Mouse (Mus musculus): ENCODE results near the gene Map2k5.
A peak's percentile ranks its signal among the peaks of the same experiment; 100 is the strongest.

Map2k5 gene

GRCm38 (mm10) chr9:63377270-63378142 lies at the start of gene Map2k5:
Gene Map2k5 (minus strand): TSS chr9:63377902.
- peak; percentile 92 for DNase-seq (ENCODE audit: low spot score)

GRCm38 (mm10) chr9:63421096-63421736 lies 43.5 kb upstream of the Map2k5 start:
- no peak for DNase-seq (ENCODE audit: low spot score)

DNA sequence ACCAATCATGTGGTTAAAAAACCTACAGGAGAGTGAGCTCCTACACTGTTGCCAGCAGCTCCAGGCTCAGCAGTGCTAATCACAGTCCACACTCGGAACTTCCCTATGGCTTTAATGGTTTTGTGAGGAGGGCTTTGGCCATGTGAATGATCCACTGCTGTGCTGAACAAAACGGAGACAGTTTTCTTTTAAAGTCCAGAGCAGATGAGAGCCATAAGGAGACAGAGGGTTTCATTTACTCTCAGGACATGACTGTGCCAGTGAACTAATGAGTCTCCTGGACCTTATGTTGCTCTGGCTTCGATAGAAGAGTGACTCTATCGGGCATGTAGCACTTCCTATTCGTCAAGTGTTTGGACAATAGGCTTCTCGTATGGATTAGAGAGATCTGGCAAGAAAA lies 42.7 kb upstream of the Map2k5 start:
- DNase-seq (ENCODE audit: low spot score) = no peak

- DNase-seq (ENCODE audit: low spot score) = no peak
Measured at GRCm38 (mm10) chr9:63400176-63400575, 22.5 kb upstream of the Map2k5 start.

GRCm38 (mm10) chr9:63399463-63399815 lies 21.7 kb upstream of the Map2k5 start:
- no peak for DNase-seq (ENCODE audit: low spot score)

DNA sequence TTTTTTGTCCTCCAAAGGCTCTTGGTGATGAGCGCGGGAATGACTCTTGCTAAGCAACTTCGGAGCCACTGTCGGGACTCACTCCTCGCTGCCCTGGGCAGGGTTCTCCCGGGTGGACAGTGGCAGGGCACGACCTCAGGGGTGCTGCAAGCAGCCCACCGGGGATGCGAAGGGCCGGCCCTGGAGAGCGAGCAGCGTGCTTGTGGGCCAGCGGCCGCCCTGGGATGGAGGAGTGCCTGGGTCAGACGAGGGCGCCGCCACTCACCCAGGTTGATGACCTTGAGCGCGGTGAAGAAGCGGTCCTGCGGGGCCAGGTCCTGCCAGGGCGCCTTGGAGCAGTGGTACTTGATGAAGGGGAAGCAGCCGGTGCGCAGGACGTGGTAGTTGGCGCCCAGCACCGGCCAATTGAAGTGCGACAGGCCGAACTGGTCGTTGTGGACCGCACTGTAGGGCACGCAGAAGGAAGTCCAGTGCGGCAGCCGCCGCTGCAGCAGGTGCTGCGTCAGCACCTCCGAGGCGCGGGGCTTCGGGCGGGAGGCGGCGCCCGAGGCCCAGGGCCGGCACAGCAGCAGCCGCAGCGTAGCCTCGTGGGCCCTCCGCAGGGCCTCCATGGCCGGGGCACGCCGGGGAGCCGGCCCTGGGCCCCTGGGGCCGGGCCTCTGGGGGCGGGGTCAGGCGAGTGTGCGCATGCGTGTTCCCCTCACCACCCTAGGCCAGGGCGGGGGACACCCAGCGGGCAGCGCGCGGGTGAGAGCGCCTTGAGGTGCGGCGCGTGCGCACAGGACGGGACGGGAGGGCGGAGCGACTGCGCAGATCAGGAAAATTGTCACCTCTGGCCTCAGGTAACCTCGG lies 21.1 kb upstream of the Map2k5 start, which contains the start of gene 2300009A05Rik:
2300009A05Rik (minus strand) TSS at position 636 of the 852 bp plus-strand sequence.
- peak; percentile 96 for DNase-seq (ENCODE audit: low spot score)

GRCm38 (mm10) chr9:63395612-63396011 lies 17.9 kb upstream of the Map2k5 start:
- no peak for DNase-seq (ENCODE audit: low spot score)

- DNase-seq (ENCODE audit: low spot score) = no peak
Measured at GRCm38 (mm10) chr9:63391307-63391706, 13.6 kb upstream of the Map2k5 start.

GRCm38 (mm10) chr9:63382761-63383160 lies 5.1 kb upstream of the Map2k5 start:
- no peak for DNase-seq (ENCODE audit: low spot score)

- DNase-seq (ENCODE audit: low spot score) = no peak
Measured at GRCm38 (mm10) chr9:63380326-63380725, 2.6 kb upstream of the Map2k5 start.

GRCm38 (mm10) chr9:63378174-63378573 lies 472 bp upstream of the Map2k5 start:
- DNase-seq (ENCODE audit: low spot score) = no peak

DNA sequence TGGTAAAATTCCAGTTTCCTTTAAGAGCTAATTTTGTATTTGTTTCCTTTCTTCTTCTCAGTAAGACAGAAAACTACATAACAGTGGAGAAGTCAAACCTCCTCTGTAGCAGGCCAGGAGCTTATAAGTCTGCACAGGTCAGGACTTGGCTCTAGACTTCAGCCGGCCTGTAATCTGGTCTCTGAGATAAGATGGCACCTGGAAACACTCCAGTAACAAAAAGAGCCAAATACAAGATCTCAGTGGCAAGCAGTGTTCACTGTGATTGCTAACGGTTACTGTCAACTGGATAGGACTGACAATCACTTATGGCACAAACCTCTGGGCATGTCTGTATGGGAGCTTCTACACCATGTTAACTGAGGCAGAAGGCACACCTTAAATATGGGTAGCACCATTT lies 4.4 kb downstream of the Map2k5 start:
- no peak for DNase-seq (ENCODE audit: low spot score)

DNA sequence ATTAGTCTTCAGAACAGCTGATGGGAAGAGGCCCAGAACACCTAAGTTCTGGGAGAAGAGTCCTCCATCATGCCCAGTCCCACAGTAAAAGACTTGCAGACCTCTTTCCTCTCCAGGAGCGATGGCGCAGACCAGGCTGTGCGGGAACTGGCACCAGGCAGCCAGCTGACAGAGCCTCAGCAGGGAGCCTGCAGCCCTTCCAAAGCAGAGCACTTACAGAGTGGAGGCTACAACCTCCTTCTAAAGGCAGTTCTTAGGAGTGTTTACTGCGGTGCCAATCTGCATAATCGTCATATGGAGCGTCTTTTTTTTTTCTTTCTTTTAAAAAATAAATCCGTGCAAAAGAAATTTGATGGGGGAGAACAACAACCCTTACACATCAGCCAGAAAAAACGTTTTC lies 5.2 kb downstream of the Map2k5 start:
- DNase-seq (ENCODE audit: low spot score) = no peak

DNA sequence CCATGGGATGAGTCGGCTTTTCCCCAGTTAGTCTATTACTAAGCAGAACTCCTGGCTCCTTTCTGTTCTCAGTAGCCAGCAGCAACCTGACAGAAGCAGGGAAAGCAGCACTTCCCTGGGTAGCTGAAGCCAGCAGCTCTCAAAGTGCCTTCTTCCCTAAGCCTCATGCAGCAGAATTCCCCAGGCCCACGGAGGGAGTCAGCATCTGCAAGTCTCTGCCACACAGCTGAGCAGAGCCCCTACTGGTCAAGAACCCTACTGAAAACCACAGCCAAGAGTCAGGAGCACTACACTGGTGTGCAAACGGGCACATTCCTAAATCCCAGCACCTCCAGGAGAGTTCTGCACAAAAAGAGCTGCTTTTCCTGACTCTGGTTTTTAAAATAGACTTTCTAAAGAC lies 17.3 kb downstream of the Map2k5 start:
- DNase-seq (ENCODE audit: low spot score) = no peak

DNA sequence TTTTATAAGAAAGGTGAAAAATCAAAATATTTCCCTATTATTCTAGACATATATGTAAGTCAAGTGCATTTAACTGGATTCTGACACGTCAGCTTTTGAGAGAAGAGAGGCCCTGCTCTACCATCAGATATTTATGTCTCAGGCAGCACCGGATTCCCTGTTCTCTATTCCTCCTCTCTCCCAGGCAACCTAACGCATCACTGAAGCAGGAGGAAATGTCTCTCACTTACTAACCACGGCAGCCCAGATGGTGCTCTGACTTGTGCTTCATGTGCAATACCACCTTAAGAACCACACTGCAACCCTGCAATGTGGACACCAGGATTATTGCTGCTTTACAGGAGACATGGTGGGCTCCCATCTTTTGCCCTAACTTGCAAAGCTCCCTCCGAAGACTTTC lies 18.7 kb downstream of the Map2k5 start:
- DNase-seq (ENCODE audit: low spot score) = no peak

DNA sequence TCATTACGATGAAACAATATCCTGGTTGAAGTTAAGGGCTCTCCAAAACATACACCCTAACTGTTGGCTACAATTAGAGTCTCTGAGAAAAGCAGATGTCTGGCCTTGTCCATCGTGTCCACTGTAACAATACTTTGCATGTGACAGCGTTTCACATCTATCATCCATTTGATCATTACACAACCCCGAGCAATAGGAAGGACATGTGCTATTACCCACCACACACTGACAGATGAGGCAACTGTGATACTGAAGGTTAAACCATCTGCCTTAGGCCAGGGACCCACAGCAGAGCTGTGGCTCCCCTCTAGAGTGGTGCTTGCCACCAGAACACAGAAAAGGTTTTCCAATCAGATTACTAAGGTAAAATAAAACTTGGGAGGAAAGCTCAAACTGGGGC lies 21.0 kb downstream of the Map2k5 start:
- no peak for DNase-seq (ENCODE audit: low spot score)

- DNase-seq (ENCODE audit: low spot score) = no peak
Measured at GRCm38 (mm10) chr9:63356278-63356677, 21.4 kb downstream of the Map2k5 start.

DNA sequence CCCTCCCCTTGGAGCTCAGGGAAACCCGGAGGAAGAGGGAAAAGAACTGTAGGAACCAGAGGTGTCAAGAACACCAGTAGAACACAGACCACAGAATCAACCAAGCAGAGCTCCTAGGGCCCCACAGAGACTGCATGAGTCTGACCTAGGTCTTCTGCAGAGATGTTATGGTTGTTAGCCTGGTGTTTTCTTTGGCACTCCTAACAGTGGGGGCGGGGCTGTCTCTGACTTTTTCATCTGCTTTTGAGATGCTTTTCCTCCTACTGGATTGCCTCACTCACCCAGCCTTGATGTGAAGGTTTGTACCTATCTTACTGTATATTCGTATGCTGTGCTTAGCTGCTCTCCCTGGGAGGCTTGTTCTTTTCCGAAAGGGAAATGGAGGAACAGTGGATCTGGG lies 23.5 kb downstream of the Map2k5 start:
- no peak for DNase-seq (ENCODE audit: low spot score)

DNA sequence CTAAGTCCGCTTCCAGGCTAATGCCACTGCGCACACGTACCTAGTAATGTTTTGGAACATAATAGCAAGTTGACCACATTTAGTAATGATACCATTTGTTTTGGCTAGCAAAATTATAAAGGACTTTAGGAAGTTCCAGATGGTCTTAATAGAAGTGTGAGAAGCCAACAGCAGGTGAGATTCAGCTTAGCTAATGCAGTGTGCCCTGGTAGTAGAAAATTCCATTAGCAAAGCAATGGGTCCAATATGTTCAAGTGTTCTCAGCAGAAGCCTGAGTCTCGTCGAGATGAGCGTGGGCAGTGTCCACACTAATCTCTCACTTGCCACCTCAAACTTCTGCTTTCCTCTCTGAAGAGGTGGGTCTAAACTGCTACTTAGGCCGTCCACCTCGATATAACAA lies 27.7 kb downstream of the Map2k5 start:
- DNase-seq (ENCODE audit: low spot score) = no peak

GRCm38 (mm10) chr9:63349241-63349640 lies 28.5 kb downstream of the Map2k5 start:
- no peak for DNase-seq (ENCODE audit: low spot score)

- no peak for DNase-seq (ENCODE audit: low spot score)
Measured at GRCm38 (mm10) chr9:63348146-63348545, 29.6 kb downstream of the Map2k5 start.

- DNase-seq (ENCODE audit: low spot score) = no peak
Measured at GRCm38 (mm10) chr9:63346029-63346428, 31.7 kb downstream of the Map2k5 start.

GRCm38 (mm10) chr9:63341761-63342160 lies 35.9 kb downstream of the Map2k5 start:
- DNase-seq (ENCODE audit: low spot score) = no peak

Measured in urinary bladder, postnatal 14 days (tissue).